Mouse (Mus musculus) myocyte (in vitro differentiated cells): Measurements from ENCODE around the gene Nhs.

ENCODE experiments used
- MAX ChIP-seq: IDR thresholded peaks from one replicate; pipeline ENCODE4 v1.6.1; 2011; ENCODE audit warnings: low read depth, mild to moderate bottlenecking, control low read depth
- POLR2A ChIP-seq: IDR thresholded peaks from one replicate; pipeline ENCODE4 v1.6.1; 2011; ENCODE audit warnings: low read depth, mild to moderate bottlenecking, control low read depth, moderate library complexity; ENCODE audit not compliant: insufficient read length

GRCm38 (mm10) chrX:161979946-161980345, 179.6 kb downstream of the Nhs start:
- TF ChIP-seq MAX = no peak
- no peak for TF ChIP-seq POLR2A
